Mouse (Mus musculus): ENCODE results near the gene Dgkb. TPM values are rescaled to one million over a fixed set of nuclear protein-coding genes. Genes with fewer than 3 reads are reported as not detected.

Dgkb gene
- polyA plus RNA-seq, 1 experiment from 2014 or later = 5.4 TPM

- 50% methylated on average over 3 of the region's 3 CpGs for WGBS
- H3K27me3 ChIP-seq = no peaks in the 10 kb centered on the region
- H3K9ac ChIP-seq = no peak overlapping the region
- H3K4me2 ChIP-seq = no peak overlapping the region
- no peaks in the 10 kb centered on the region for H3K4me1 ChIP-seq
- H3K36me3 ChIP-seq = no peaks in the 10 kb centered on the region
- no peaks in the 10 kb centered on the region for H3K9me3 ChIP-seq
- H3K4me3 ChIP-seq = no peak overlapping the region
- no peak for ATAC-seq (ENCODE audit: borderline replicate concordance, extremely low read depth, low FRiP score, low TSS enrichment)
- no peak overlapping the region for H3K27ac ChIP-seq
Measured at GRCm38 (mm10) chr12:38668265-38668664, 850.7 kb downstream of the Dgkb start.
